Mouse (Mus musculus) left cerebral cortex, postnatal 14 days (tissue): ENCODE data around the gene Prss12. TPM values are rescaled to one million over a fixed set of nuclear protein-coding genes. Genes with fewer than 3 reads are reported as not detected.
"Not testable (repeated sequence)": the region's sequence is repeated elsewhere in the genome, so short reads cannot be mapped to it uniquely, and the experiment has no call there.

ENCODE experiments used
- DNase-seq, 2 experiments: peaks; one replicate each; pipeline ENCODE4 v3.0.0; 2021 to 2022; ENCODE audit warnings: low spot score in 2 of 2, mixed read lengths in 1 of 2
- intact Hi-C: fragments of 180-260 bp; cut with DNase I; formaldehyde crosslinking; loops from one replicate; pipeline ENCODE4 v1.15.1; 2025
- total RNA-seq, 2 experiments: library from RNA; stranded (reverse); gene quantifications; 2 replicates each; pipeline ENCODE4 v1.2.3; 2021

The Prss12 gene
- total RNA-seq, 2 experiments from 2014 or later: 19.2 to 19.9 TPM

DNA sequence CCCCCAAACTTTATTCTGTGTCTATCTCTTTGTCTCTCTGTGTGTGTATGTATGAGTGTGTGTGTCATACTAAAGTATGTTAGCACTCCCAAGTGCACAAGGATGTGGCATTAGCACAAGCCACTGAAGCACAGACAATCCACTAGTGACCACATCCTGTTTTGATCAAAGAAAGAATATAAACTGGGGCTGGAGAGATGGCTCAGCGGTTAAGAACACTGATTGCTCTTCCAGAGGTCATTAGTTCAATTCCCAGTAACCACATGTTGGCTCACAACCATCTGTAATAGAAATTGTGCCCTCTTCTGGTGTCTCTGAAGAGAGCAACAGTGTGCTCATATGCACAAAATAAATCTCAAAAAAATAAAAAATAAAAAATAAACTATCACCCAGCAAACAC, 12.8 kb downstream of the Prss12 start:
- no peak for DNase-seq
- intact Hi-C loops: no loop called here

- DNase-seq: no peak
- intact Hi-C loops: no loop called here
Observed at GRCm38 (mm10) chr3:123460436-123460835, 13.7 kb downstream of the Prss12 start.

- intact Hi-C loops: no loop called here
- no peak for DNase-seq
Observed at GRCm38 (mm10) chr3:123462264-123462663, 15.6 kb downstream of the Prss12 start.

DNA sequence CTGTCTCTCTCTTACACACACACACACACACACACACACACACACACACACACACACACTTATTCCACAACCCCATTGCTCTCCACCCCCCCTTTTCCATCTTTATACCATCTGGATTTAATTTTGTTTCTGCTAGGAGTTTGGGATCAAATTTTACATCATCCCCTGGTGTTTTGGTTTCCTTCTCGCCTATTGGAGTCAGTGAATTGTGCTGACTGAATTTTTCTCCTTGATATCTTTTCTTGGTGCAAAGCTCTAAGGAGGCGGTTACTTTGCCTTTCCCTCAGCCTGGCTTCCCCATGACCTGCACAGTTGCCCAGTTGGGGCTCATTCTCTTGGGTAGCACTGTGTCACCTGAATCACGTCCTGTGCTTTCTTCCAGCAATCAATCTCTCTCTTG, 30.1 kb downstream of the Prss12 start:
- intact Hi-C loops: no loop called here
- DNase-seq: no peak

DNA sequence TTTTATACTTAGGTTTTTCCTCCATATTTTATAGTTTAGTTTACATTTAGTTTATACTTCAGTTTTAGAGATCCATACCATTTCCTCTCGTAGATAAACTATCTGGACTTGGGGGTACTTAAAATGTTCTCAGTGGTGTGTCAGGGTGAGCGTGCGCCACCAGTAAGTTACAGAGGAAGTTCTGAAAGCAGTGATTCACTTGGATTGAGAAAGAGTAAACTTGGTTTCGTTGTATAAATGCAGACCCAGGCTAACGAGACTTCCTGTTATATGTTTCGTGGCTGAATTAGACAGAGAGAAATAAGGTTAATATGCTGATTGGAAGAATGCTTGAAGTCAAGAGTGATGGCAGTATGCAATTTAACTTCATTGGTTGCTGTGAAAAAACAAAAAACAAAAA, 34.6 kb downstream of the Prss12 start:
- intact Hi-C loops: no loop called here
- no peak for DNase-seq

DNA sequence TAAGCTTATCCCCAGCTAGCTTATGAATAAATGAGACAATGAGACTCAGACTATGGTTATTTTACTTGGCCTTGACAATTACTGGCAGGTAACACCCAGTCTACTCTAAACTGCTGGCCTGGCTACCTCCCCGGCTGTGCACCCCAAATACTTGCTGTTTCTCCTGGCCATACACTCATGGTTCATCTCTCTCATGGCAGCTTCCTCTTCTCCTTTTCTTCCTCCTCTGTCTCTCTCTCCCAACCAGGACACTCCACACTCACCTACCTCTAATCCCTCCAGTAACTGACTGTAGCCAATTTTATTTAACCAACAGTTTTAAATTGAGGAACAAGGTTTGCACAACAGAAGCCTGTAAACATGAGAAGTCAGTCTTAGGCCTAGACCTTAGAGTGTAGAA, 45.1 kb downstream of the Prss12 start:
- intact Hi-C loops: loop anchor here (10.0 kb wide), 1 partner anchor 257 kb away; the partner anchor contains the start of gene Synpo2
- no peak for DNase-seq

DNA sequence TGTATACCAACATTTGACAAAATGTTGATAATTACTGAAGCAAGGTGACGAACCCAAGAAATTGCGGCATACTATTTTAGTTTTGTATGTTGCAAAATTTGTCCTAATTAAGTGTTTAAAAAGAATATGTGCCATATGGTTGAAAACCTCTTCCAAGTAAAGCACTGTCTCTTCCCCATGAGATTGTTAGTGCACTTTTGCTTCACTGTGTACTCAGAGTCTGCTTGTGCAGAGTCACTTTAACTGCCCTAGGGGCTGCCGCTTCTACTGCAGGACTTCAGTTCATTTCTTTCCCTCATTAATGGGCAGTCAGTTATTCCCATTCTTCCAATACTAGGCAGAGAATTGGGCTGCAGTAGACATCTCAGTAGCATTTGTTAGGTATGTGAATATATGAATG, 46.5 kb downstream of the Prss12 start:
- DNase-seq: no peak
- intact Hi-C loops: loop anchor here (10.0 kb wide), 1 partner anchor 258 kb away; the partner anchor contains the start of gene Synpo2

GRCm38 (mm10) chr3:123495088-123495487, 48.4 kb downstream of the Prss12 start:
- intact Hi-C loops: loop anchor here (10.0 kb wide), 1 partner anchor 260 kb away; the partner anchor contains the start of gene Synpo2
- no peak for DNase-seq

GRCm38 (mm10) chr3:123498787-123499186, 52.1 kb downstream of the Prss12 start:
- intact Hi-C loops: loop anchor here (10.0 kb wide), 1 partner anchor 264 kb away; the partner anchor contains the start of gene Synpo2
- DNase-seq: no peak

- DNase-seq, intact Hi-C loops: not testable (repeated sequence)
Observed at GRCm38 (mm10) chr3:123501798-123502197, 55.1 kb downstream of the Prss12 start.

DNA sequence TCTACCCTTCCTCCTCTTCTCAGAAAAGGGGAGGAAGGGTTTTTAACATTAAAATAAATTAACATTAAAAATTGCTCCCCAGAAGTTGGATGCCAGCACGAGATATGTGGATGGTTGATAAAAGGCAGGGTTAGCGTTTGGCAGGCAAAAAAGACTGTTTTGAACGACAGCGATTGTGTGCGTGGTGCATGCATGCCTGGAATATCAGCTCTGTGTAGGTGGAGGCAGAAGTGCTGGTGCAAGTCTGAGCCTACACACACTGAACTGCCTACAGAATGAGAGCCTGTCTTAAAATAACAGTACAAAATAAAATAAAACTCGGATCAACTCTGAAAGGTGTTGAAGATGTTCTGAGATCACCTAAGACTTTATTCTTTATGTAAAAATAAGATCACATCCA, 57.2 kb downstream of the Prss12 start:
- intact Hi-C loops: no loop called here
- DNase-seq: peak; percentile 41 to 57

DNA sequence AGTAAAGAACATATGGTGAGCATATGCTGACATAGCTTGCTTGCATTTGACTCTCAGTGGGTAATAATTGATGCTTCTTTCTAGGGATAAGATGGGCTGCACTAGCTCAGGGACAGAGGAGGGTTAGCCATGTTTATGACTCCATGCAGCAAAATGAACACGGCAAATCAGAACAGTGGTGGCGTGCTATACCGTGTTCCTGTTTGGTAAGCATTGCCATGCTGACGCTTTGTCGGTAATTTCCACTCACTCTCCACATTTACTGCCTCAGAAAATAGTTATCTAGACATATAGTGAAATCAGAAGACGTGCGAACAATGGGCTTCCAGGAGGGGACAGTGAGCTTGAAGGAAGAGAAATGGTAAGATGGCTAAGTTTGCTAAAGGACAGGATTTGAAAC, 58.1 kb downstream of the Prss12 start:
- no peak for DNase-seq
- intact Hi-C loops: loop anchor here (5.0 kb wide), 1 partner anchor 117 kb away; the partner anchor contains the start of gene Mettl14

DNA sequence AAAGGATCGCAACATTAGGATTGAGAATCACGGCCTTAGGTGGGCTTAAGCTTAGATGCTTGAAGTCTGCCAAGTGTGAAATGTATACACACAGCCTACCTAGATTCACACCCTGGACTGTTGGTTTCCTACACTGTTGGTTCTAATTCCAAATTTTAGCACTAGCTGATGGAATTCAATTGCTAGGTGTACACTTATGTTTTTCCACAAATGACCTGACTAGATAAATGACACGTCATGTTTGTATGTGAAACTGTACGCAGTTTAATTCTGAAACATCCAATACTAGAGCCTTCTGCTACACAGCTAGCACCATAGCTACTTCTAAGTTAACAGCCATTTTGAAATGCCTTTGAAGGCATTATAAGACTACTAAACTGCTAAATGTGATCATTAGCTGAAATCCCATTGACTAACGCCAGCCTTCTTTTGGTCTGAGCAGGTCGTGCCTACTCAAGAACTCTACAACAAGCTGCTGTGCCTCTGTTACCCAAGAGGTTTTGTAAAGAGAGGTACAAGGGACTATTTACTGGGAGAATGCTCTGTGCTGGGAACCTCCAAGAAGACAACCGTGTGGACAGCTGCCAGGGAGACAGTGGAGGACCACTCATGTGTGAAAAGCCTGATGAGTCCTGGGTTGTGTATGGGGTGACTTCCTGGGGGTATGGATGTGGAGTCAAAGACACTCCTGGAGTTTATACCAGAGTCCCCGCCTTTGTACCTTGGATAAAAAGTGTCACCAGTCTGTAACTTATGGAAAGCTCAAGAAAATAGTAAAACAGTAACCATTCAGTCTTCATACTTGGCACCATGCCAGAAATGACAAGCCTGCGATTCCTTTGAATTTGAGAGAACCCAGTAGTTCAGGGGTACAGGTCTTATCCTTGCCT, 59.3 kb downstream of the Prss12 start:
- no peak for DNase-seq
- intact Hi-C loops: loop anchor here (5.0 kb wide), 1 partner anchor 119 kb away; the partner anchor contains the start of gene Mettl14

DNA sequence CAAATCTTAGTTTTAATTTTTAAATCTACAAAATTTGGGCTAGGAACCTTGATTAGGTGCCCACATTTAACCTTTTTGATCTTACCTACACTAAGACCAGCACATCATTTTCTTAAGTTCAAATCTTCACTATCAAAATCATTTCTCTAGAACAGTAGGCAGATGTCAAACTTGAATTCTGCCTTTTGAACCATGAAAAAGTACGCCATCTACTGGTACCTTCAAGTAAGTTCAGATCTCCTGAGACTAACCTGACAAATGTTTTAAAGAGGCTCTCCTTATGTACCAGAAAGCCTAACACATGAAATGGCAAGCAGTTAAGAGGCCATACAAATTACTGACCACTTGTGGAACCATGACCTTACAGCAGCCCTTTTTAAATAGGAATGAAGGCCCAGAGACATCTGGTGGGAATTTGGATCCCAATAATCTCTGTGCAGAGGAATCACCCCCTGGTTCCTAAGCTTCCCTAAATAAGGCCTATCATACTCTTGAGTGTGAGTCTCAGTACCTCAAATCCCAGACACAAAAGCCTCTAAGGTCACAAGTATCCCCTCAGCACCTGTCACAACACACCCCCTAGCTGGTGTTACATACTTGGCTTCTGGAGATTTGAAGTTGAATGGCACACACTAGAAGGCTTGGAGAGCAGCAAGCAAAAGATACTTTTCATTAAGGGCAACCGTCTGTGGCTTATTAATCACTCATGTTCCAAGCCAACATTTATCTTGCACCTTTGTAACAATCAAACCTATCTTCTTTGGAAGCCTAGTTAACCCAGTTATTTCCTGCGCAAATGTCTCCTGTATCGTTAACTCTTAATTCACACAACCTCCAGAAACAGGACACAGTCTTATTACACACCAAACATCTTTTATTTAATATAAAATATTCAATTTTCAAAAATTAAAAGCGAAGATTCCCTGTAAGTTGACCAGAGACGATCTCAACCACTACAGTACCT, 60.3 kb downstream of the Prss12 start:
- intact Hi-C loops: loop anchor here (5.0 kb wide), 1 partner anchor 120 kb away; the partner anchor contains the start of gene Mettl14
- no peak for DNase-seq

DNA sequence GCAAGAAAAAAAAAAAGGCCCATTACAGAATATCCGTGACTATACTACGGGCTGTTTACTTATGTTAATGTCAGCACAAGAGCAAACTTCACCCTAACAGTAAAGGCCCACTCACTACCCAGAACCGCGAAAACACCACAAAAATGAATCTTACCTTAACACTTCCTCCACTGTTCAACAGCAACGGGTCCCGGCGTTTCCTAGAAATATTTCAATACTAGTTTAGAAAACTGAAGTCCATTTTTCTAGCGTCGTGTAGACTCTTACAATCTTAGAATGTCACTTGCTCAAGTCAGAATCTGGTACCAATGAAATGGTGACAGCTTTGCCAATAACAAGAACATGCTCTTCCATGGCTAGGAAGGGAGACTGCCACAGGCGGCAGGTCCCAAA, 60.9 kb downstream of the Prss12 start:
- DNase-seq: no peak
- intact Hi-C loops: loop anchor here (5.0 kb wide), 1 partner anchor 120 kb away; the partner anchor contains the start of gene Mettl14

GRCm38 (mm10) chr3:123508056-123508674, 61.5 kb downstream of the Prss12 start:
- intact Hi-C loops: loop anchor here (5.0 kb wide), 1 partner anchor 121 kb away; the partner anchor contains the start of gene Mettl14

GRCm38 (mm10) chr3:123508675-123509376, 62.1 kb downstream of the Prss12 start:
- intact Hi-C loops: loop anchor here (5.0 kb wide), 1 partner anchor 122 kb away; the partner anchor contains the start of gene Mettl14
- DNase-seq: peak; percentile 36 to 38

More at GRCm38 (mm10) chr3:123508056-123508674, 61.5 kb downstream of the Prss12 start:
- DNase-seq: peak; percentile 99

GRCm38 (mm10) chr3:123511818-123512217, 65.1 kb downstream of the Prss12 start:
- intact Hi-C loops: loop anchor here (10.0 kb wide), 1 partner anchor 553 kb away; no protein-coding TSS in a partner anchor

More at GRCm38 (mm10) chr3:123511818-123512217, 65.1 kb downstream of the Prss12 start:
- no peak for DNase-seq
